Mouse (Mus musculus): ENCODE data around the gene Gpn3. TPM values are rescaled to one million over a fixed set of nuclear protein-coding genes. Genes with fewer than 3 reads are reported as not detected.
"Not testable (repeated sequence)": the region's sequence is repeated elsewhere in the genome, so short reads cannot be mapped to it uniquely, and the experiment has no call there.

Gene Gpn3
- polyA plus RNA-seq, 2 experiments from 2014 or later: 56.9 to 67.7 TPM

GRCm38 (mm10) chr5:122390671-122391070 lies 19.0 kb downstream of the Gpn3 start:
- no peak for ATAC-seq

- ATAC-seq: no peak
These were observed 19.6 kb downstream of the Gpn3 start for GRCm38 (mm10) chr5:122391178-122391785.

- ATAC-seq: peak; percentile 90
These were observed 20.1 kb downstream of the Gpn3 start, which contains the start of gene Arpc3 for GRCm38 (mm10) chr5:122391786-122392180. Gene Arpc3 (plus strand): TSS chr5:122391878.

- peak; percentile 27 for ATAC-seq
These were observed 20.7 kb downstream of the Gpn3 start for GRCm38 (mm10) chr5:122392227-122393004.

- ATAC-seq: peak; percentile 51
These were observed 22.2 kb downstream of the Gpn3 start for GRCm38 (mm10) chr5:122393887-122394286.

GRCm38 (mm10) chr5:122396791-122397190 lies 25.1 kb downstream of the Gpn3 start:
- no peak for ATAC-seq

- no peak for ATAC-seq
These were observed 25.8 kb downstream of the Gpn3 start for GRCm38 (mm10) chr5:122397495-122397894.

GRCm38 (mm10) chr5:122399871-122400270 lies 28.2 kb downstream of the Gpn3 start:
- ATAC-seq: no peak

- ATAC-seq: peak; percentile 23
These were observed 29.1 kb downstream of the Gpn3 start for GRCm38 (mm10) chr5:122400628-122401302.

GRCm38 (mm10) chr5:122401303-122401640 lies 29.6 kb downstream of the Gpn3 start:
- ATAC-seq: peak; percentile 79

- no peak for ATAC-seq
These were observed 30.5 kb downstream of the Gpn3 start for GRCm38 (mm10) chr5:122402160-122402559.

GRCm38 (mm10) chr5:122402772-122403171 lies 31.1 kb downstream of the Gpn3 start:
- no peak for ATAC-seq

GRCm38 (mm10) chr5:122403362-122403761 lies 31.7 kb downstream of the Gpn3 start:
- no peak for ATAC-seq

- no peak for ATAC-seq
These were observed 33.9 kb downstream of the Gpn3 start for GRCm38 (mm10) chr5:122405537-122405936.

- no peak for ATAC-seq
These were observed 38.3 kb downstream of the Gpn3 start for GRCm38 (mm10) chr5:122409692-122410645.

GRCm38 (mm10) chr5:122411892-122412291 lies 40.2 kb downstream of the Gpn3 start:
- no peak for ATAC-seq

- no peak for ATAC-seq
These were observed 41.1 kb downstream of the Gpn3 start for GRCm38 (mm10) chr5:122412826-122413225.

- ATAC-seq: no peak
These were observed 42.7 kb downstream of the Gpn3 start for GRCm38 (mm10) chr5:122414351-122414750.

GRCm38 (mm10) chr5:122415465-122415864 lies 43.8 kb downstream of the Gpn3 start:
- ATAC-seq: no peak

- ATAC-seq: not testable (repeated sequence)
These were observed 49.0 kb downstream of the Gpn3 start for GRCm38 (mm10) chr5:122420676-122421075.

GRCm38 (mm10) chr5:122421271-122422068 lies 49.8 kb downstream of the Gpn3 start, which contains the start of gene Anapc7:
Gene Anapc7 (plus strand): TSS chr5:122421693.
- peak; percentile 56 for ATAC-seq
